Mouse (Mus musculus) embryonic fibroblast, embryonic 13.5 days (primary cell): ENCODE data around the gene Agap3.

Experiments
- CTCF ChIP-seq: IDR thresholded peaks from 2 replicates; pipeline ENCODE4 v1.5.1; 2011; ENCODE audit warnings: mild to moderate bottlenecking, control low read depth, low read length, moderate library complexity, borderline replicate concordance; ENCODE audit not compliant: insufficient read depth
- POLR2A ChIP-seq: IDR thresholded peaks from 2 replicates; pipeline ENCODE4 v1.6.1; 2011; ENCODE audit warnings: low read depth, mild to moderate bottlenecking, control low read depth, low read length, moderate library complexity

GRCm38 (mm10) chr5:24492546-24493285 is 40.7 kb downstream of the Agap3 start:
- TF ChIP-seq CTCF: no peak
- no peak for TF ChIP-seq POLR2A
